Mouse (Mus musculus): ENCODE results near the gene Rnaseh2a.

DNA sequence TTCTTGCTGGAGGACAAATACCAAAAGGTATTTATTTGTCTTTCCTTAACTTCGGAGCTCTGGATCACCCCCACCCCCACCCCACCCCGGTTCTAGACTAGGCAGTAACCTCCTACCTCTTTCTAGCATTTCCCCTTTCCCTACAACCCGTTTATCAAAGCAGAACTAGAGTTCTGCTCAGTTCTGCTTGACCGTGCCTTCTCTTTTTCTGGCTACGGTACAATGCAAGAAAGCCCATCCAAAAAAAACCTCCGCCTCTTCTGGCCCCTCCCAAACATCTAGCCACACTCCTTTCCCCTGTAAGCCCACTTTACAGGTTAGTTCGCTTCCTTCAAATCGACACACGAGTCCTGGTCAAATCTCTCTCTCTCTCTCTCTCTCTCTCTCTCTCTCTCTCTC is 56.1 kb downstream of the Rnaseh2a start:
- TF ChIP-seq CTCF (IDR thresholded peaks at IDR 0.05; ENCODE audit: low read depth) (no peak), EP300 (IDR thresholded peaks at IDR 0.05; ENCODE audit: low read depth) (no peak)

Data from liver, postnatal 0 days (tissue).